Comparison of ENCODE assay signal across 8 mouse cellular contexts in the genomic region with DNA sequence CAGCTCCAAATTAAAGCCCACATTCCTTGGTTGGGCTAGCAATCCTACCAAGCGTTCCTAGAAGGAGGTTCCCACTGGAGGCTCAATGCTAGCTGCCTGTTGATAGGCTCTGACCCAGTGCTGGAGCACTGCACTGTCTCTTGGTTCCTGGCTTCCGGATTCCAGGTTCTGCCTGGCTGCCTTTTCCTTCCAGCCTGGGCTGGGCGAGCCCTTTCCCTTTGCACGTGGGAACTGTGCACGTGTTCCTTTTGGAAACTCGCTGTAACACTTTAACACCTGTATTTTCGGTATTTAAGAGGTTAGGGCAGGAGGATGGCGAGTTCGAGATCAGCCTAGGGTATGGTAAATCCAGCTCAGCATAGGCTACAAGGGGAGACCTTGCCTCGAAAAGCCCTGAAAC. TPM values are rescaled to one million over a fixed set of nuclear protein-coding genes. Genes with fewer than 3 reads are reported as not detected.
DNase-seq lines count a peak whose midpoint lies in the region; ATAC-seq and TF ChIP-seq lines count a peak whose summit lies in the region.

No protein-coding gene starts in this region.

- no peak for DNase-seq in neural tube, embryonic 11.5 days (ENCODE audit: low spot score)
- no peak for DNase-seq in neural tube, embryonic 10.5 days (ENCODE audit: extremely low spot score, low spot score)
- no peak for DNase-seq in hindbrain, postnatal 0 days (ENCODE audit: low spot score)
- DNase-seq in thymus, postnatal 10 days (ENCODE audit: low spot score in 2 of 2), result no peak
- DNase-seq in right cerebral cortex, postnatal 14 days, result no peak

- H3K9ac ChIP-seq in neural tube, embryonic 11.5 days (ENCODE audit: low read length), result no peak overlapping the region; the same call in 1 of the 2 replicates
- peak overlapping the region; percentile 70 for H3K9ac ChIP-seq in forebrain, embryonic 13.5 days
- no peak overlapping the region for H3K9ac ChIP-seq in hindbrain, postnatal 0 days (replicated peaks; ENCODE audit: low read length)
- H3K9ac ChIP-seq in liver, embryonic 16.5 days (ENCODE audit: low read depth, low read length), result peak overlapping the region; percentile 70
- no peak overlapping the region for H3K9ac ChIP-seq in stomach, embryonic 14.5 days (replicated peaks; ENCODE audit: low read depth, low read length)

- peaks cover 12% of the 10 kb centered on the region; the same call in 1 of the 2 replicates for H3K4me1 ChIP-seq in neural tube, embryonic 11.5 days (ENCODE audit: control insufficient read depth, insufficient read depth, low read length)
- H3K4me1 ChIP-seq in forebrain, embryonic 13.5 days, result peaks cover 23% of the 10 kb centered on the region
- peaks cover 13% of the 10 kb centered on the region for H3K4me1 ChIP-seq in hindbrain, postnatal 0 days (ENCODE audit: insufficient read depth, low read length)
- peaks cover 25% of the 10 kb centered on the region for H3K4me1 ChIP-seq in liver, embryonic 16.5 days (ENCODE audit: control insufficient read depth, low read depth, low read length)
- peaks cover 15% of the 10 kb centered on the region; the same call in 1 of the 2 replicates for H3K4me1 ChIP-seq in stomach, embryonic 14.5 days (ENCODE audit: control insufficient read depth, insufficient read depth, low read length)

- no peaks in the 10 kb centered on the region for H3K9me3 ChIP-seq in neural tube, embryonic 11.5 days (ENCODE audit: control insufficient read depth, low read length)
- H3K9me3 ChIP-seq in forebrain, embryonic 13.5 days (replicated peaks), result no peaks in the 10 kb centered on the region
- no peaks in the 10 kb centered on the region for H3K9me3 ChIP-seq in hindbrain, postnatal 0 days (ENCODE audit: low read length)
- no peaks in the 10 kb centered on the region for H3K9me3 ChIP-seq in liver, embryonic 16.5 days (replicated peaks; ENCODE audit: control insufficient read depth, low read length)
- H3K9me3 ChIP-seq in stomach, embryonic 14.5 days (ENCODE audit: control insufficient read depth, low read depth, low read length), result no peaks in the 10 kb centered on the region

- H3K4me3 ChIP-seq in neural tube, embryonic 11.5 days (ENCODE audit: low read depth, low read length), result no peak overlapping the region
- no peak overlapping the region for H3K4me3 ChIP-seq in forebrain, embryonic 13.5 days
- peak overlapping the region; percentile 38; the same call in 1 of the 2 replicates for H3K4me3 ChIP-seq in hindbrain, postnatal 0 days (ENCODE audit: low read length)
- peak overlapping the region; percentile 94 for H3K4me3 ChIP-seq in liver, embryonic 16.5 days (ENCODE audit: low read depth, low read length)
- peak overlapping the region; percentile 84; the same call in 1 of the 2 replicates for H3K4me3 ChIP-seq in stomach, embryonic 14.5 days (ENCODE audit: low read depth, low read length)

- no peaks in the 10 kb centered on the region for H3K27me3 ChIP-seq in neural tube, embryonic 11.5 days (ENCODE audit: control insufficient read depth, insufficient read depth, low read length)
- no peaks in the 10 kb centered on the region for H3K27me3 ChIP-seq in forebrain, embryonic 13.5 days
- no peaks in the 10 kb centered on the region for H3K27me3 ChIP-seq in hindbrain, postnatal 0 days (ENCODE audit: insufficient read depth, low read length)
- H3K27me3 ChIP-seq in liver, embryonic 16.5 days (ENCODE audit: control insufficient read depth, insufficient read depth, low read depth, low read length), result no peaks in the 10 kb centered on the region
- no peaks in the 10 kb centered on the region for H3K27me3 ChIP-seq in stomach, embryonic 14.5 days (ENCODE audit: control insufficient read depth, insufficient read depth, low read length)

- H3K36me3 ChIP-seq in neural tube, embryonic 11.5 days (ENCODE audit: control insufficient read depth, insufficient read depth, low read length), result no peaks in the 10 kb centered on the region; the same call in 1 of the 2 replicates
- H3K36me3 ChIP-seq in forebrain, embryonic 13.5 days (ENCODE audit: poor library complexity, severe bottlenecking), result peaks cover 17% of the 10 kb centered on the region
- no peaks in the 10 kb centered on the region for H3K36me3 ChIP-seq in hindbrain, postnatal 0 days (ENCODE audit: insufficient read depth, low read length)
- no peaks in the 10 kb centered on the region for H3K36me3 ChIP-seq in liver, embryonic 16.5 days (ENCODE audit: control insufficient read depth, insufficient read depth)
- H3K36me3 ChIP-seq in stomach, embryonic 14.5 days (ENCODE audit: control insufficient read depth, insufficient read depth, low read length), result peaks cover 2% of the 10 kb centered on the region; the same call in 1 of the 2 replicates

- 79% methylated on average over 10 of the region's 10 CpGs for WGBS in neural tube, embryonic 11.5 days
- WGBS in forebrain, embryonic 13.5 days, result 73% methylated on average over 10 of the region's 10 CpGs
- WGBS in hindbrain, postnatal 0 days, result 66% methylated on average over 10 of the region's 10 CpGs
- WGBS in liver, embryonic 16.5 days (ENCODE audit: insufficient replicate concordance), result 69% methylated on average over 10 of the region's 10 CpGs
- WGBS in stomach, embryonic 14.5 days, result 78% methylated on average over 10 of the region's 10 CpGs

- H3K27ac ChIP-seq in neural tube, embryonic 11.5 days (ENCODE audit: low read depth, low read length), result no peak overlapping the region
- H3K27ac ChIP-seq in forebrain, embryonic 13.5 days, result no peak overlapping the region
- peak overlapping the region; percentile 85; the same call in 1 of the 2 replicates for H3K27ac ChIP-seq in hindbrain, postnatal 0 days
- peak overlapping the region; percentile 87 for H3K27ac ChIP-seq in liver, embryonic 16.5 days (ENCODE audit: low read length)
- peak overlapping the region; percentile 89; the same call in 1 of the 2 replicates for H3K27ac ChIP-seq in stomach, embryonic 14.5 days (ENCODE audit: low read length)

- peak overlapping the region; percentile 64 for H3K4me2 ChIP-seq in neural tube, embryonic 11.5 days (ENCODE audit: low read depth)
- peak overlapping the region; percentile 67 for H3K4me2 ChIP-seq in forebrain, embryonic 13.5 days
- peak overlapping the region; percentile 73 for H3K4me2 ChIP-seq in hindbrain, postnatal 0 days (ENCODE audit: low read depth, low read length)
- peak overlapping the region; percentile 72 for H3K4me2 ChIP-seq in liver, embryonic 16.5 days (ENCODE audit: low read depth, low read length)
- peak overlapping the region; percentile 66 for H3K4me2 ChIP-seq in stomach, embryonic 14.5 days (replicated peaks; ENCODE audit: low read depth, low read length)

- ATAC-seq in neural tube, embryonic 11.5 days (ENCODE audit: insufficient read depth, low FRiP score, low TSS enrichment), result no peak
- no peak for ATAC-seq in forebrain, embryonic 13.5 days
- ATAC-seq in hindbrain, postnatal 0 days, result no peak
- ATAC-seq in liver, embryonic 16.5 days (ENCODE audit: low read depth), result no peak
- no peak for ATAC-seq in stomach, embryonic 14.5 days (ENCODE audit: insufficient number of reproducible peaks, insufficient read depth, low FRiP score, low read depth)

- no peak for TF ChIP-seq CTCF in hindbrain, postnatal 0 days (IDR thresholded peaks at IDR 0.05; ENCODE audit: low read depth)

RNA-seq across cellular contexts. Expression of a gene that starts 1.5 kb away (rescaled TPM):
- 235 and 236 TPM in 2 replicates for polyA plus RNA-seq in neural tube, embryonic 11.5 days (2014; fragmentation: Nextera tagmentation; extraction: Ambion mirVana)
- polyA plus RNA-seq in forebrain, embryonic 13.5 days (2015; fragmentation: Nextera tagmentation; extraction: Ambion mirVana), result 182 and 199 TPM in 2 replicates
- 49.0 and 50.4 TPM in 2 replicates for total RNA-seq in hindbrain, postnatal 0 days (2014; rRNA removed)
- polyA plus RNA-seq in hindbrain, postnatal 0 days (2015; fragmentation: Nextera tagmentation; extraction: Ambion mirVana), result 72.0 and 77.7 TPM in 2 replicates
- polyA plus RNA-seq in liver, embryonic 16.5 days (2015; fragmentation: Nextera tagmentation; extraction: Ambion mirVana), result 51.7 and 55.2 TPM in 2 replicates
- 162 and 177 TPM in 2 replicates for polyA plus RNA-seq in stomach, embryonic 14.5 days (2014; fragmentation: Nextera tagmentation; extraction: Ambion mirVana)

RNA-seq across cellular contexts. Expression of a gene that starts 7.0 kb away (rescaled TPM):
- 244 and 248 TPM in 2 replicates for polyA plus RNA-seq in neural tube, embryonic 11.5 days (2014; fragmentation: Nextera tagmentation; extraction: Ambion mirVana)
- polyA plus RNA-seq in forebrain, embryonic 13.5 days (2015; fragmentation: Nextera tagmentation; extraction: Ambion mirVana), result 260 and 278 TPM in 2 replicates
- 148 and 173 TPM in 2 replicates for total RNA-seq in hindbrain, postnatal 0 days (2014; rRNA removed)
- polyA plus RNA-seq in hindbrain, postnatal 0 days (2015; fragmentation: Nextera tagmentation; extraction: Ambion mirVana), result 304 and 319 TPM in 2 replicates
- polyA plus RNA-seq in liver, embryonic 16.5 days (2015; fragmentation: Nextera tagmentation; extraction: Ambion mirVana), result 195 and 207 TPM in 2 replicates
- 463 and 507 TPM in 2 replicates for polyA plus RNA-seq in stomach, embryonic 14.5 days (2014; fragmentation: Nextera tagmentation; extraction: Ambion mirVana)

RNA-seq across cellular contexts. Expression of a gene that starts 45.0 kb away (rescaled TPM):
- 450 and 492 TPM in 2 replicates for polyA plus RNA-seq in neural tube, embryonic 11.5 days (2014; fragmentation: Nextera tagmentation; extraction: Ambion mirVana)
- polyA plus RNA-seq in forebrain, embryonic 13.5 days (2015; fragmentation: Nextera tagmentation; extraction: Ambion mirVana), result 273 and 289 TPM in 2 replicates
- total RNA-seq in hindbrain, postnatal 0 days (2014; rRNA removed), result 303 and 356 TPM in 2 replicates
- polyA plus RNA-seq in hindbrain, postnatal 0 days (2015; fragmentation: Nextera tagmentation; extraction: Ambion mirVana), result 794 and 832 TPM in 2 replicates
- 148 and 175 TPM in 2 replicates for polyA plus RNA-seq in liver, embryonic 16.5 days (2015; fragmentation: Nextera tagmentation; extraction: Ambion mirVana)
- 1,638 and 1,722 TPM in 2 replicates for polyA plus RNA-seq in stomach, embryonic 14.5 days (2014; fragmentation: Nextera tagmentation; extraction: Ambion mirVana)

Comparison
In these comparisons a context has a peak if more than half of its experiments do, and no peak if none do; other contexts are left out.
1. H3K27ac ChIP-seq: peak in hindbrain, postnatal 0 days (single experiment), liver, embryonic 16.5 days (single experiment) and stomach, embryonic 14.5 days (single experiment); none in neural tube, embryonic 11.5 days (single experiment) and forebrain, embryonic 13.5 days (single experiment).
2. H3K4me3 ChIP-seq: peak in hindbrain, postnatal 0 days (single experiment), liver, embryonic 16.5 days (single experiment) and stomach, embryonic 14.5 days (single experiment); none in neural tube, embryonic 11.5 days (single experiment) and forebrain, embryonic 13.5 days (single experiment).
3. H3K9ac ChIP-seq: peak in forebrain, embryonic 13.5 days (single experiment) and liver, embryonic 16.5 days (single experiment); none in neural tube, embryonic 11.5 days (single experiment), hindbrain, postnatal 0 days (single experiment) and stomach, embryonic 14.5 days (single experiment).
4. Peak in every context shown above with its lines, with median percentiles within 50 percentile points of each other: H3K4me2 ChIP-seq.